Mouse (Mus musculus) c-Kit-positive CD71-positive TER-119-positive erythroid progenitor cells, embryonic 14.5 days (primary cell): ENCODE results near the gene Inava.

Experiments
- DNase-seq: peaks from one replicate; pipeline ENCODE4 v3.0.0-alpha.2; 2013; ENCODE audit warnings: low spot score

Gene Inava

DNA sequence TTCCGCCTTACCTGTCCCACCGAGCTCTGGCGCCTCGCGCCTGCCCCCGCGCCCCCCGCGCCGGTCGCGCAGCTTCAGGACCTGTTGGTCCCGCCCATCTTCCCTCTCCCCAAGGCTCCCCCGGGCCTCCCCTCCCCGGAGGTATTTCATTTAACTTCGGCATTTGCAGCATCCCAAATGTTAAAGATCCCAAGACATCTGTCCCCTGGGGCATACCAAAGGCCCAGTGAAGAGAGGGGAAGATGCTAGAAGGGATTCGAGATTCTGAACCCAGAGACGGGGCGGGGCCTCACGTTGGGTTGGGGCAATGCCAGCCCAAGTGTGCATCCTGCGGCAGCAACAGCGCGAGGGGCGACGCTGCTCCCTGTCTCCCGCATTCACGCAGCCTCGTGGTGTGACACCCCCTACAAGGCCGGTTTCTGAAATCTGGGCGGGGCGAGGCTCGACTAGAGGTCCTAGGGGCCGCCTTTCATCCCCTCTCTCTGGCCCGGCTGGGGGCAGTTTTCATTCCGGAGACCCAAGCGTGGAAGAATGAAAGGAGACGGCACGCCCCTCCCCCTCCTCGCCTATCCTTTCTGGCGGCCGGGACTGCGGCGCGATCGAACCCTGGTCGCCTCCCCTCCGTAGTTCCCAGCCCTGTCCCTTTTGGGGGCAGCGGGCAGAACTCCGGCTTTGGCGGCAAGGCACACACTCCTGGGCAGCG lies at the start of gene Inava:
Inava (minus strand) TSS at position 373 of the 703 bp plus-strand sequence.
- no peak for DNase-seq

DNA sequence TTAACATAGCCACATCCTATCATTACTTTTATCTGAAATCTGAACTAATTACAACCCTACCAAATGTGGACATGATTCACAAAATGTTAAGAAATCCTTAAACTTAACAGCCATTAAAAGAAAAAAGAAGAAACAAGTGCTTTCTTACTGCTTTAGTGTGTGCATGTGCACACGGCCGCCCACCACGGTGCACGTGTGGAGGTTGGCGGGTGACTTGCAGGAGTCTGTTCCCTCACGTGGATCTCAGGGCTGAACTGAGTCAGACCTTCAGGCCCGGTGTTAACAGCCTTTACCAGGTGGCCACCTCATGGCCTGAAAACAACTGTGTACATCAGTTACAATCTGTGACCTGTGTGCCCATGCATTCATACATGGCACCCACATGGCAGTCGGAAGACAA lies 43.3 kb upstream of the Inava start:
- no peak for DNase-seq

DNA sequence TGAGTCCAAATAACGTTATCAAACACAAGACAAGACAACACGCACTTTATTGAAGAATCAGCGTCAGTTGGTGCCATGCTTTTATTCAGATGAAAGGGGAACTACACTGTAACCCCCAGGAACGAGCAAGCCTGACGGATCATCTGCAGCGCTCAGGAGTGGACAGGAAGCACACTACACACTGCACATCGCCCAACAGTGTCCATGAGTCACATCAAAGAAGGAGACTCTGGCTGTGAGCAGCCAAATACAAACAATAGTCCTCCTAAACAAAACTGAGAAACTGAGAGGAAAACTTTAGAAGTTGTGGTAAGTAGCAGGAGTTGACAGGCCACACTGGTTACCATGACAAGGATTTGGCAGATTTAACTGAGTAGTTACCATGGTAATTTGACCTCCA lies 34.2 kb upstream of the Inava start:
- DNase-seq, result no peak

DNA sequence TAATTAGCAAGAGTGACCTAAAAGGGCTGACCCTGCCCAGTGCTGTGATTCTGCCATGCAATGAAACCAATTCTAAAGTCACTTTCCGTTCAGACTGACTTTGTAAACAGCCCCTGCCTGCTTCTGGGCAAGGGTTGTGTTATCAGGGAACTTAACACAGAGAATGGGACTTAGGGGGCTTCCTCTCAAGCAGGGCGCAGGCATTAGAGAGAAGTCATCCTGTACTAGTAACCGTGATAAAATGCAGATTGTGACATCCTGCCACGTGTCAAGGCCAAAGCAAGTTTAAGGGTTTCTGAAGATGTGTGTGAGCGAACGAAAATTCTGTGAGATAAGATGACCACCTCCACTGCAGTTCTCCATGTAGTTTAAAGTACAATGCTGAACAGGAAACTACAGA lies 32.1 kb upstream of the Inava start:
- DNase-seq, result no peak

DNA sequence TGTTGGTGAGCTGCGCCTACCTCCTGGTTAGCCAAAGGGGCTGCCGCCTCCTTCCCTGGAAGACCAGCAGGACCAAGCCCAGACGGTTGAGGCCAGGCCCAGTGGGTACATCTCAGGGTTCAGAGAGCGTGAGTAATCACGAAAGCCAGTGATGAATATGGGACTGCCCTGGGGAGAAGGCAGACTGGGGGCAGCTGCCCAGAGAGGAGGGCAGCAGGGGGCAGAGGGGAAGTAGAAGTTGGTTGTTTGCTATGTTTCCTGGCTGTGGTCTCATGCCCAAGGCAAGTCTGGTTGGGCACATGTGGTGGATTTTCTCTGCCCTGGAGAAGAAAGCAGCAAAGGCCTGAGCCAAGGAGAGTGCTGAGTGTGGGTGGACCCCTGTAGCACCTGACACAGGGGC lies 29.3 kb upstream of the Inava start:
- no peak for DNase-seq

DNA sequence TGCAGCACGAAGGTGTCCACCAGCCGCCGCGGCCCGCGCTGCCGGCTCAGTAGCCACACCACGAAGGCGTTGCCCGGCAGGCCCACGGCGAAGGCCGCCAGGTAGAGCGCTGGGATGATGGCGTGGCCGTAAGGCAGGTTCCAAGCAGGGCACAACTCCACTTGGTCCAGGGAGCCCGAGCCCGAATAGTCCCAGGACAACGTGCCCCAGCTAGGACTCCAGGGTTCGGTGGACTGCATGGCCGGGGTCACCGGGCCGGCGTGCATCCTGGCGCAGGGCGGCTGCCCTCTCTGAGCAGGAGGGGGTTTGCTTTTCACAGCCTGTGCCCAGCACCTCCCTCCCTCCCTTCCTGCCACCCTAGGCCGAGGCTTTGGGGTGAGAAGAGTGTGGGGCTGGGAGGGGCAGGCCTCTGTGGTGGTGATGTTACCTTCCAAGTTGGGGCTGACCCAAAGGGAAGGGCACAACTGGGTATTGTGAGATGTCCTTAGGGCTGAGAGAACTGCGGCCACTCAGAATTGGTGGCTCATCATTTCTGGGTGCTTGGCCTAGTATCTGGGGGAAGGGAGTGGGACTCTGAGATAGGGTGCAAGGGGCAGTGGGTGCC lies 26.7 kb upstream of the Inava start, which contains the start of gene Gpr25:
Gpr25 (minus strand) TSS at position 239 of the 604 bp plus-strand sequence.
- no peak for DNase-seq

DNA sequence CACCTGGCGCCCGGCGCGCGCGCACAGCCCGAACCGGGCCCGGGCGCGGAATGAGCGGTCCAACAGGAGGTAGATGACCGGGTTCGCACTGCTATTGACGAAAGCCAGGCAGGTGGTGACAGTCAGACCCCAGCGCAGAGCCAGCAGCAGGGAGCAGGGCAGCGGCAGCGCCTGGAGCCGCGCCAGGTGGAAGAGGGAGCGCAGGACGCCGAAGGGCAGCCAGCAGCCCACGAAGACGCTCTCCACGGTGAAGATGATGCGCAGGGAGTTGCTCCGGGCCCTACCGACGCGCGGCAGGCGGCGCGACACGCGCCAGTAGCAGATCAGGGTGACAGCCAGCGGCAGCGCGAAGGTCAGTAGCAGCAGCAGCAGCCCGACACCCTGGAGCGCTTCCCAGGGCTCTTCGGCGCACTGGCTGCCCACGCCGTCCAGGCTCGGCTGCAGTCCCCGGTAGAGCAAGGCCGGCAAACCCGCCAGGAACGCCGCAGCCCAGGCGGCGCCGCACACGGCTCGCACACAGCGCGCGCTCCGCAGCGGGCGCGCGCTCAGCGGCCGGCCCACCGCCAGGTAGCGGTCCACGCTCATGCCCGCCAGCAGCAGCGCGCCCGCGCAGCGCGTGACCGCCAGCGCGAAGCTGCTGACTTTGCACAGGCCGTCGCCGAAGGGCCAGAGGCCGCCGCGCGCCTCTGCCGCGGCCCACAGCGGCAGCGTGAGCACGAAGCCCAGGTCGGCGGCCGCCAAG lies 26.0 kb upstream of the Inava start:
- DNase-seq, result no peak

DNA sequence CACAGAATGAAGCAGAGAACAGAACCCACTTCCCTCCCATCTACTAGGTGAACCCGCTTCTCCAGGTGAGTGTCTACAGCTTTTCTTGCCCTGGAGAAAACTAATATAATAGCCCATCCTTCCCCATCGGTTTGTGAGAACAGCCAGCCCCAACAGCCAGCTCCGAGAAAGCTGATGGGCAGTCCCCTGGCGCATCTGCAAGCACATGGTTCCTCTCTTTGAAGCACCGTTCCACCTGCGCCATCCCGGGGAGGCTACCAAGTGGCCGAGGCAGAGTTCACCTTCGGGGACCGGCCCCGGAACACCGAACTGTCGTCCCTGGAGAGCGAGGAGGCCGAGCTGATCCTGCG lies 25.5 kb upstream of the Inava start:
- no peak for DNase-seq

DNA sequence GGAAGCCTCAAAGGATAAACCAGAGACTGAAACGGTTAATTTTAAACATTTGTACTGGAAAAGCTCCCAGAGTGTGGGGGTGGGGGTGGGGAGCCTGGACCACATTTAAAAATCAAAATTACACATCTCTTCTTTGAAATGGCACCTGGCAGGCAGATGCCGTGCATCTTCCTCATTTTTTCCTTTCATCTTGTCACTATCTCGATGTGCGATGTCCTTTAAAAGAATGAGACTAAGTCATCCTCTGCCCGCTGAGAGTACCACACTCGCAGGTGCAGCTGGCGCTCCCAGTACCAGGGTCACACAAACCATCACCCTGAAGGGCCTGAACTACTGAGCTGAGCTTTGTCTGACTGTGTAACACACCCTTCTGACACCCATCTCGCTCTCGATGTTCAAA lies 24.4 kb upstream of the Inava start:
- DNase-seq, result no peak

DNA sequence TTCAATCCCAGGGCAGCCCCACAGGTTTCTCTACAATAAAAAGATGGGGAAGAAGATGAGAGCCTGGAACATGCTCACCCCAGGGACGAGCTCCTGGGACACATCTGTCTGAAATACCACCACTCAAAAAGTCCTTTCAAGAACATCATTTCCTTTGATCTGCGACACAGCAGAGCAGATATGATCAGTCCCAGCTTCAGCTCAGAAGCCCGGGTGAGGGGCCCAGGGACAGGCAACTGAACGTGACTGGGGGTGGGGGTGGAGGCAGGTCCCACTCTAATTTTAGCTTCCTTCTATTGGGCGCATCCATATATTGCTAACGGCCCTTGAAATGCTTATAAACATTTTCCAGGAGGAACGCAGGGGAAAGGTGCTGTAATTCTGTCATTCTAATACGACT lies 21.6 kb upstream of the Inava start:
- no peak for DNase-seq

DNA sequence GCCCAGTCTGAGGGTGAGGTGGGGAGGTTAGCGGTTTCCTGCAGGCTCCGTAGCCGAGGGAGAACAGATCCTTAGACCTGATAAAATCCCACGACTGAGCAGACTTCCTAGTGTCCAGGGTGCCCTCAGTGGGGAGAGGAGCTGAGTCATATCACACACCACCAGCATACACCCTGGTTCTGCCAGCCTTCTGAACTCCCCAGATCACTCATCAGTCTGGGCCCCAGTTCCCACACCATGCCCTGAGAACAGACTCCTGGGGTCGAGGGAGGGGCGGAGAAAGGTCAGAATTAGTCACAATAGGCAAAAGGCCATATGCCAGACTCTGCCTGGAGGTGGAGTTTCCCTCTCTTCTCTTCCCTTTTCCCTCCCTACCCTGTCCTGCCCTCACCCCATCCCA lies 21.1 kb upstream of the Inava start:
- no peak for DNase-seq

DNA sequence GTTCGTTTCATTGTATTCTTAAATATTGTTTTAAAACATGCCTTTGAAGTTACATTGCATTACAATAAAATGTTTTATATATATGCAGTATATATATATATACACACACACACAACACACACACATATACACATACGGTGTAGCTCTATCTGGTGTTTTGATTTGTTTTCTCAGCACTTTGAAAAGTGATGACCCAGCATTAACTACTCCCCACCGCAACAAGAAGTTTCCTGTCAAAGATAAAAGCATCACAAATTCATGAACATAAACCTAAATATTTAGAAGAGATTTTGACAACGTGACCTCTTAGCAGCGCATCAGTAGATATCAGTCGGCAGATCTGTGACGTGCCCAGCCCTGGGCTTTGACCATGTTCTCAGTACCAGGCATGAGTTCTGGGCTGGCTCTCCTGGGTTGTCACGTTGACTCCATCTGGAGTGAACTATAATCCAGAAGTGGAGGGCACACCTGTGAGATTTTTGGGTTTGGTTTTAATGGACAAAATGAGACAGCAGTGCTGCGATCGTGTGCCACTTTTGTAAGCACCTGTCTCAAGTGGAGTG lies 20.5 kb upstream of the Inava start:
- no peak for DNase-seq

DNA sequence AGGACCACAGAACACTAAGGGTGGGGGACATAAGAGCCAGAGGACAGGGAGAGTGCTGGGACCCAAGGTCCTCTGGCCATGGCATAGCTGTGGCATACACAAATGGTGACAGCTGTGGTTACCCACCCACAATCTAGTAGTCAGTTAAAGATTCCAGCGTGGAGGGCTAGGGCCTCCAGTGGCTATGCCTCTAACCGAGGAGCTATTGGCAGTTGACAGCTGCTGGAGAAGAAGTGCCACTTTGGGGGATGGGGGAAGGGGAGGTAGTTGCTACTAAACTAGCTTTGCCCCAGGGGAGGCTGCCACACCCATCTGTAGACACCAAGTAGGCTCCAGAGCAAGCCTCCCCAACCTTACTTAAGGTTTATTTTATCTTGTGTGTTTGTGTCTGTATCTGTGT lies 19.4 kb upstream of the Inava start:
- no peak for DNase-seq

DNA sequence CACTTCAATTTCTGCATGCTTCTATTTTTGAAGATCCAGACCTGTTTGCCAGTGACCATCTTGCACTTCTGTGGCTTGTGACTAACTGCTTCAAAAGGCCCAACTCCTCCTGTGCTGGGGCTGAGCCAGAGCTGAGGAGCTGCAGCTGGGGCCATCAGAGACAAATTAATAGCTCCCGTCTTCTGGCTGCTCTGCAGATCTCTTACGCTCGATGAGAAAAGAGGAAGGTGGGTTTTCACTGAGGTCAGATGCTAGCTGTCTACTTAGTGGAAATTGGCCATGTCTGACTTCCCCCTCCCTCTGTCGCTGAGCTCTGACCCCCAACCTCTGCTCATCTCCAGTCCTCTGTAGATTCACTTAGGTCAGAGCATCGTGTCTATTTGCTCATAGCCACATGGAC lies 15.6 kb upstream of the Inava start:
- DNase-seq, result no peak

DNA sequence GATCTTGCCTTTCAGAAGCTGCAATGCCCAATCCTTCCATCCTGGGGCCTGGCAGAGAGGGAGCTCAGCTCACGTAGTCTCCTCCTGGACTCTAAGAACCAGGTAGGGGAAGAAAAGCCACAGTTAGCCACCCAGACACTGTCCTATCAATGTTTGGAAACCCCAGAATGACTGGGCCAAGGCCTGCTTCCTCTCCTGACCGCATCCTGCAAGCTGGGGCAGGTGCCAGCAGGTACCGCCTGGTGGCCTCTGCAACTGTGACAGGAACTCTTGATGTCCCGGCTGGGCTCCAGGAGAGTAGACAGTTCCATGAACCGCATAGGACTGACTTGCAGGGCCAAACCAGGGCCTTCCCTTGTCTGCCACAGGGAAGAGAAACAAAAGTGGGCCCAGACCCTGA lies 13.3 kb upstream of the Inava start:
- no peak for DNase-seq

DNA sequence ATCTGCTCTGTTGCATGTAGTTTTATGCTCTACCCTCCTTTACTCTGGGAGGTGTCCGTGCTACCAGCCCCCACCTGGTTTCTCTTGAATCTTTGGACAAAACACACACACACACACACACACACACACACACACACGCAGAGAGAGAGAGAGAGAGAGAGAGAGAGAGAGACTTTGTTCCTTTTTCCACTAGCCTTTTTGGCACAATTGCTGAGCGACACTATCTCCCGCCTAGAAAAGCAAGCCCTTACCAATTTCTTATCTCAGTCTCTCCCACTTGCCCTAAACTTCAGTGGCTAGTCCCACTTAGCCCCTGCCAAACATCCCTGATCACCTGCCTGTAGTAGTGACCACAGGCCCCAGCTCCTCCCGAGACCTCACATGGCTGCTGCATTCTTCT lies 10.4 kb upstream of the Inava start:
- no peak for DNase-seq

DNA sequence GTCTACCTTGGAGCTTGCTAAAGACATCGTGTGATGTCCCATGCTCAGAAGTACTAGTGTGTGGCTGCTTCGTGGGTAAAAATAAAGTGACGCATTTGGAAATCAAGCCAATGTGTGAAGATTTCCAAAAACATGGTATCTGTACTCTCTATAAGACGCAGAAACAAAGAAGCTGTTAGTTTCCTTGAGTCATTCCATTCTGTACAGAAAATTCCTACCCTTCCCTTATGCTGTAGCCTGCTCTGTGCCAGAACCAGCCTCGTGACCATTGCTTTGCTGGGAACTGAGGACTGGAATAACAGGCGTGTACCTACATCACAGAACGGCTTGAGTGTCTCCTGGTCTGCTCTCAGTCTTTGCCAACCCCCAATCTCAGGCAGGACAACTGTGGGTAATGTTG lies 7.7 kb upstream of the Inava start:
- no peak for DNase-seq

DNA sequence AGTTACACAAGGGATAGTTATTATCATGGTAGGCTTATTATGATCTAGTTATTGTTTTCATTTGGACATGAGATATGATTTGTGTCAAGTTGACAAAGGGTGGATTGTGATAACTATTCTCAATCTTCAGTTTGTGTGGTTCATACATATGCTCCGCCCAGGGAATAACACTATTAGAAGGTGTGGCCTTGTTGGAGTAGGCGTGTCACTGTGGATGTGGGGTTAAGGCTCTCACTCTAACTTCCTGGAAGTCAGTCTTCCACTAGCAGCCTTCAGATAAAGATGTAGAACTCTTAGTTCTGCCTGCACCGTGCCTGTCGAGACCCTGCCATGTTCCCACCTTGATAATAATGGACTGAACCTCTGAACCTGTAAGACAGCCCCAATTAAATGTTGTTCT lies 4.4 kb upstream of the Inava start:
- no peak for DNase-seq

DNA sequence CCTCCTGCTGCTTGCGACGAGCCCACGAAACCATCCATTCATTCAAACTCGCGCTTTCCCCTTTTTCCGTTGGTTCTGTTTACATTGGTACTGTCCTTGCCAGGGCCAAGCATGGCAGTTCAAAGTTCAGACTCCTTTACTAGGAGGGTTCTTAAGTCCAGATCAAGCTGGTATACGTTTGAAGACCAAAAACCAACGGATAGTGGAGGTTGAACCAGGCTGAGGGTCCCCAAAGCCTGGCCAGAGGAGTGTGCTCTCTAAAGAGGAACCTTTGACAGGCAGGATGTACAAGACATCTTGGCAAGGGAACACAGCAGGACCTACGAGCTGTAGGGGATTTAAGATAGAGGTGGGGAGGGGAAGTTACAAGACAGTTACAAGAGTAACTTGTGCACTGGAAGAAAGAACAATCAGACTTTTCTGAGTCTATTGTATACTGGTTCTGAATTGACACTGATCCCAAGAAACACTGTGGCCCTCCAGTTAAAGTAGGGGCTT lies 580 bp upstream of the Inava start:
- no peak for DNase-seq

DNA sequence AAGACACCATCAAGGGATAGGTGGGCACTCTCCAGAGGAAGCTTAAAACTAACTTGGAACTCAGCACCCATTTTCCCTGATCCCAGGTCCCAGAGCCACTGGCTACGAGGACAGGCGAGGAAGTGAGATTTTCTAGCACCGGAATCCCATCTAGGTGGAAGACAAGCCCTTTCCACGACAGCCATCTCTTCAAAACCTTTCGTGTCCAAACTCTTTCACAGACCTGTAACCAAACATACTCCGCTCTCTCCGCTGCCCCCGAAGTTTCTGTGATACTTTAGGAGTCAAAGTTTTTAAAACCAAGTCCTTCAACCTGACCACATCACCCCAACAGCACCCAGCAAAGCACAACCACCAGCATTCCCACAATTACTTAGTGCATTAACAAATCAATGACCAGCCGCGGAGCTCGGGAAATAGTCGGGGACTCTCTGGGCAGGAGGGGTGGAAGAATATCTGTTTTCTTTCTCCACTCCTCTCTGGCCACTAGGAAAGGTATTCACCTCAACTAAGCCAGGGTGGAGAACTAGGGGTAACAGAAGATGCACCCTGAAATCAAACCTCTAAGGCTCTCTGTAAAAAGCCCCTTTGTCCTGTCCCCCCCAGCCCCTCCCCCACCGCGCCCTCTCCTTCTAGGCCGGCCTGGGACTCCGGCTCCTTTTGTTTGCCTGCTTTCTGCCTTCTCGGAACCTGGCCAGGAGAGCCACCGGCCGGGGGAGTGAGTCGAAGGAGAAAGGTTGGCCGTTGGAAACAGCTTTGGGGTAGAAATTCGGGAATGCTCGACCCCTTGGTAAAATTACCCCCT lies 876 bp downstream of the Inava start:
- DNase-seq, result no peak

DNA sequence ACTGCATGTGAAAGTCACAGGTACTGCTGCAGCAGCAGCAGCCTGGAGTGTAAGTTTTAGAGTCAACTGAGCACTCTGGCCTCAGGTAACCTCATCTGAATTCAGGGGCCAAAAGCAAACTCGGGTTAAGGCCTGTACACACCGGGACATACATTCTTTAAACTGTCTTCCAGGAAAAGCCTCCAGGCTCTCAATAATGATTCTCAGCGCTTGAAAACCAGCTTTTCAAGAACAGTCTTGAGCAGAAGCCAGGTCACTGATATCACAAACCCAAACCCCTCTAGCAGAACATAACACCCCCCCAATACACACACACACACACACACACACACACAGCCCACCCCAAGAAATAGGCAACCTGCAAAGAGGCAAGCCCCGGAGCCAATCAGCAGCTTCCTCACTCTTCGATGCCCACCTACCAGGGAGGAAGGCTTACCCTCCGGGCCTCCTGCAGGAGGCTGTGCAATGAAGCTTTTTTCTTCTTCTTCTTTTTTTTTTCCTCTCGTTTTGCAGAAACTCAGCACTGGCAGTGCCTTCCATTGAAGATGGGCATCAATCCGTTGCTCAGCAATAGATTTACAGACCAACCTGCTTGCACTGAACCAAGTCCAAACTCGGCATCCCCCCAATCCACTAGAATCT lies 1.7 kb downstream of the Inava start:
- DNase-seq, result no peak

DNA sequence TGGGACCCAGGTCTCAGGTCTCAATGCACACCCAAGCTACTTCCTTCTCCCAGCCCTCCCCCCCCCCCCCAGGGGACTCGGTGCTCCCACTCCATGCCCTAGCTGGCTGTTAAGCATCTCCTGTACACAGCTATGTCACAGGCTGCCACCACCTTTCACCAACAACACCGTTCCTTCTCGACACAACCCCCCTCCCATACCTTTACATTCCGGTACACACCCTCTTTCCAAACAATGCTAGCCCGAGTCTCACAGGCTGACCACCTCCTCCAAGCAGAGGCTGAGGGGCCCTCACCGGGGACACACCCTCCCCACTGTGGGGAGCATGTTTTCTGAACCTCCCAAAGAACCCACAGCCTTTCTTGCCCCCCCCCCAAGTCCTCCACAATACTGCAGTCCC lies 2.5 kb downstream of the Inava start:
- no peak for DNase-seq
